Comparison of ENCODE assay signal across 16 mouse cellular contexts in genomic region chr11:5859883-5860550, GRCm38 (mm10). TPM values are rescaled to one million over a fixed set of nuclear protein-coding genes. Genes with fewer than 3 reads are reported as not detected.
"Had no signal": no experiment of that assay in that cellular context is flagged by ENCODE, and none has a peak within 500 bp of the region (broad histone marks: within the 10 kb centered on the region; RNA-seq: fewer than 3 reads in every experiment).

No protein-coding gene starts in this region.

- H3K27ac ChIP-seq: kidney, postnatal 0 days; limb, embryonic 13.5 days; liver, embryonic 14.5 days; midbrain, embryonic 12.5 days; stomach, embryonic 15.5 days had no signal

- H3K9ac ChIP-seq: limb, embryonic 13.5 days; liver, embryonic 14.5 days; midbrain, embryonic 12.5 days; stomach, embryonic 15.5 days had no signal

- H3K4me2 ChIP-seq: limb, embryonic 13.5 days; midbrain, embryonic 12.5 days; stomach, embryonic 15.5 days had no signal

- H3K36me3 ChIP-seq: midbrain, embryonic 12.5 days; stomach, embryonic 15.5 days had no signal

- H3K4me3 ChIP-seq: limb, embryonic 13.5 days; midbrain, embryonic 12.5 days; stomach, embryonic 15.5 days had no signal

- H3K9me3 ChIP-seq: midbrain, embryonic 12.5 days; stomach, embryonic 15.5 days had no signal

- H3K27me3 ChIP-seq: stomach, embryonic 15.5 days had no signal

- ATAC-seq: midbrain, embryonic 16.5 days had no signal

- DNase-seq: kidney, postnatal 36 days; left cerebral cortex, postnatal 4 days; lung, adult 18-20 months; right cerebral cortex, postnatal 14 days; thymus, postnatal 36 days had no signal

RNA-seq across cellular contexts. Expression of gene Aebp1, which starts 1.7 kb away (rescaled TPM):
- total RNA-seq: megakaryocyte-erythroid progenitor cell, adult 5-6 weeks had no signal

RNA-seq across cellular contexts. Expression of gene Myl7, which starts 38.6 kb away (rescaled TPM):
- total RNA-seq: layer of hippocampus, adult 18-20 months; layer of hippocampus, postnatal 10 days; left cerebral cortex, postnatal 4 days; megakaryocyte-erythroid progenitor cell, adult 5-6 weeks had no signal
- polyA plus RNA-seq: midbrain, embryonic 16.5 days; neural tube, embryonic 14.5 days had no signal

RNA-seq across cellular contexts. Expression of gene Pgam2, which starts 56.5 kb away (rescaled TPM):
- polyA plus RNA-seq: liver, adult 2 months had no signal
